Mouse (Mus musculus) kidney, adult 2 months (tissue): Measurements from ENCODE around the gene Rnf216.

Source experiments
- CTCF ChIP-seq: fragments of 200-500 bp; conservative IDR thresholded peaks from 2 replicates; pipeline ENCODE4 v1.5.1; 2011; ENCODE audit warnings: low read depth, mild to moderate bottlenecking, control low read depth, low read length, moderate library complexity, mixed read lengths; ENCODE audit not compliant: insufficient read depth, insufficient read length
- POLR2A ChIP-seq: fragments of 200-500 bp; IDR thresholded peaks from one replicate; pipeline ENCODE4 v1.6.1; 2011; ENCODE audit warnings: low read depth, low read length, control low read depth

- TF ChIP-seq POLR2A (no peak), CTCF (no peak)
Measured at GRCm38 (mm10) chr5:142973971-142974370, 138.8 kb downstream of the Rnf216 start.
